Mouse (Mus musculus) hindbrain, embryonic 10.5 days (tissue): Measurements from ENCODE around the gene Cyp4a14. TPM values are rescaled to one million over a fixed set of nuclear protein-coding genes. Genes with fewer than 3 reads are reported as not detected.

Source experiments
- polyA plus RNA-seq: library from polyadenylated mRNA; unstranded; fragments of >200 nt; fragmentation: Nextera tagmentation; extraction: Ambion mirVana; gene quantifications from 2 replicates; pipeline ENCODE4 v1.2.1, GENCODE M21; 2016

Gene Cyp4a14
- polyA plus RNA-seq, 1 experiment from 2014 or later: not detected

Other genes starting within 250 kb of the Cyp4a14 start
- gene Cyp4a12a, start 197.1 kb downstream of the Cyp4a14 start, polyA plus RNA-seq: not detected in 2 replicates
- gene Cyp4a12b, start 84.5 kb downstream of the Cyp4a14 start, polyA plus RNA-seq: not detected in 2 replicates
- not detected in 2 replicates for gene Cyp4a30b, start 43.5 kb downstream of the Cyp4a14 start, polyA plus RNA-seq
- not detected in 2 replicates for gene Cyp4a10, start 22.1 kb upstream of the Cyp4a14 start, polyA plus RNA-seq
- not detected in 2 replicates for gene Cyp4a31, start 67.5 kb upstream of the Cyp4a14 start, polyA plus RNA-seq
- gene Cyp4a32, start 104.8 kb upstream of the Cyp4a14 start, polyA plus RNA-seq: not detected in 2 replicates
- 0.35 TPM in 1 of 2 replicates, not detected in the other for gene Cyp4b1, start 151.6 kb upstream of the Cyp4a14 start, polyA plus RNA-seq
- gene Efcab14, start 241.6 kb upstream of the Cyp4a14 start, polyA plus RNA-seq: 31.0 and 33.7 TPM in 2 replicates